Mouse (Mus musculus) spleen, postnatal 4 days (tissue): Measurements from ENCODE around the gene Qtrt2.

ENCODE experiments used
- DNase-seq, 2 experiments: peaks; one replicate each; pipeline ENCODE4 v3.0.0; 2022; ENCODE audit warnings: low spot score in 2 of 2

The Qtrt2 gene

GRCm38 (mm10) chr16:43816321-43816720 lies 110.3 kb downstream of the Qtrt2 start:
- no peak for DNase-seq

GRCm38 (mm10) chr16:43814644-43815043 lies 112.0 kb downstream of the Qtrt2 start:
- no peak for DNase-seq
